Mouse (Mus musculus): ENCODE results near the gene Fndc1. TPM values are rescaled to one million over a fixed set of nuclear protein-coding genes. Genes with fewer than 3 reads are reported as not detected.

Gene Fndc1
- polyA plus RNA-seq, 1 experiment = 2.0 TPM

DNA sequence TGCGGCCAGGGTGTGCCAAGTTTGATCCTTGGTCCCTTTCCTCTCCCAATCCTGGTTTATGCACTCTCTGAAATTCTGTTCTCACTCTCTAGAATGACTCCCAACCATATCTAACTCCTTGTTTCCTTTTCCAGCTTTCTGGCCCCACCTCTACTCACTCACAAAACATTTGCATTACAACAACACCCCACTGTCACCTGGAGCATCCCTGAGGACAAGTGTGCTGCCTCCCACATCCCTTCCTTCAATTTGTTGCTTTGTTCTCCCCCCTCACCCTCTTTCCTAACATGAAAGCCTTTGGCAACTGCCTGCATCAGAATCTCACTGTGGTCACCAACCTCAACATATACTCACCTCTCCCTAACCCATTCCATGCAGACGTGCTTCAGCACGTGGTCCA lies 27.2 kb downstream of the Fndc1 start:
- H3K36me3 ChIP-seq (ENCODE audit: control insufficient read depth, insufficient read depth, low read length) = no peaks in the 10 kb centered on the region
- 68% methylated on average over 3 of the region's 3 CpGs for WGBS
- DNase-seq = no peak
- no peak overlapping the region for H3K4me3 ChIP-seq (ENCODE audit: insufficient read depth, low read depth, low read length)
- H3K4me1 ChIP-seq (ENCODE audit: control insufficient read depth, insufficient read depth, low read length) = no peaks in the 10 kb centered on the region
- no peak overlapping the region for H3K27ac ChIP-seq (ENCODE audit: insufficient read depth, low read depth, low read length)
- no peaks in the 10 kb centered on the region for H3K27me3 ChIP-seq (replicated peaks; ENCODE audit: control insufficient read depth, insufficient read depth, low read length)
- TF ChIP-seq CTCF (conservative IDR thresholded peaks at IDR 0.05; ENCODE audit: insufficient read depth, insufficient read length, low read depth, low read length) (no peak), POLR2A (IDR thresholded peaks at IDR 0.05; ENCODE audit: low read depth, low read length) (no peak)

DNA sequence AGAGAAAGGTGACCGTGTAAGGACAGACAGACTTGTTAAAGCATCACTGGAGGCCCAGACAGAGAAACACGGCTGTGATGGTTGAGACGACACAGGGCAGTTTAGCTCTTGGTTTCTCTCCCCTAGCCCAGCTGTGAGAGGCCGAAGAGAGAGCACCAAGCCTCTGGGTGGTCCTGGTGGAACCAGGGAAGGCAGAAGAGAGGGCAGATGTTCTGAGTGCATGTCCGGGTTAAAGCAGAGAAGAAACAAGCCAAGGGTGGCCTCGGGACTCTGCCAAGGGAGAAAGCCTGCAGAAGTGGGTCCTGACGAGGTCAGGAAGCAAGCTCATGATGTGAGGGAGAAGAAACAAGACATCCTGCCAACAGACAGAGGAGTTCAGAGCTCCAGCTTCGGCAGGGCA lies 31.5 kb downstream of the Fndc1 start:
- Histone ChIP-seq H3K27ac (ENCODE audit: insufficient read depth, low read depth, low read length) (no peak overlapping the region), H3K4me3 (ENCODE audit: insufficient read depth, low read depth, low read length) (no peak overlapping the region), H3K4me1 (ENCODE audit: control insufficient read depth, insufficient read depth, low read length) (no peaks in the 10 kb centered on the region), H3K27me3 (replicated peaks; ENCODE audit: control insufficient read depth, insufficient read depth, low read length) (no peaks in the 10 kb centered on the region), H3K36me3 (ENCODE audit: control insufficient read depth, insufficient read depth, low read length) (no peaks in the 10 kb centered on the region)
- no peak for TF ChIP-seq CTCF (conservative IDR thresholded peaks at IDR 0.05; ENCODE audit: insufficient read depth, insufficient read length, low read depth, low read length)
- TF ChIP-seq POLR2A (IDR thresholded peaks at IDR 0.05; ENCODE audit: low read depth, low read length) = no peak
- DNase-seq = no peak
- 73% methylated on average over 8 of the region's 8 CpGs for WGBS

DNA sequence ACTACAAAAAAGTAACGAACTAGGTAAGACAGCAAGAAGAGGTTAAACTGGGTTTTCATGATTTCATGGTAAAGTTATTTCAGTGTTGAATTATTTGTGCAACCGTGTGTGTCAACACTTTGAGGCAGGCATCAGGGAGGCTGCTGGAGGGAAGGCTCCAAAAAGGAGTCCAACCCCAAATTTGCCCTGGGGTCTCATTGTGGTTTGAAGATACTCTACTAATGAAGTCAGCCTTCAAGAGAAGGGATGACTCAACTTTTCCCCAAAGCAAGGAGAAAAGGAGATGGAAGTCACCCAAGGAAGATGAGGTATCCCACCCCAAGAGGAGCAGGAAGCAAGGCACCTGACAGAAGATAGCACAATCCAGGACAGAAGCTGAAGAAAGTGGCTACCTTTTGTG lies 31.9 kb downstream of the Fndc1 start:
- no peaks in the 10 kb centered on the region for H3K36me3 ChIP-seq (ENCODE audit: control insufficient read depth, insufficient read depth, low read length)
- WGBS = 63% methylated on average over 2 of the region's 2 CpGs
- TF ChIP-seq CTCF (conservative IDR thresholded peaks at IDR 0.05; ENCODE audit: insufficient read depth, insufficient read length, low read depth, low read length) = no peak
- TF ChIP-seq POLR2A (IDR thresholded peaks at IDR 0.05; ENCODE audit: low read depth, low read length) = no peak

DNA sequence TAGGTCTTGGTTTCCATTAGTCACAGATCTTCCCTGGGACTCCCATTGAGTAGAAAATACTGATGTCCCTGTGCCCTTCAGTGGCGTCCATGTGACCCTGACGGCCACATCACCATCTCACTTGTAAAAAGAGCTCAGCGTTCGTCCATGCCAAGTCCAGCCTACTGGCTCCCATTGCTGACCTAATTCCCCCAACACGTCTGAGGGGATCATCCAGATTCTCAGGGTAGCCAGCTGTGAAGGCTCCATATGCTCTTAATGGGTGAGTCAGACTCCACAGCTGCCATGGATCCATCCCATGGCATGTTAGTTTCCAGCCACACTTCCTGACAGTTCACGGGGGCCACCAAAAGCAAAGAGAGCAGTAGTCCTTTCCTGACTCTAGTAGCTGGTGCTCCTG lies 33.0 kb downstream of the Fndc1 start:
- Histone ChIP-seq H3K27ac (ENCODE audit: insufficient read depth, low read depth, low read length) (no peak overlapping the region), H3K36me3 (ENCODE audit: control insufficient read depth, insufficient read depth, low read length) (no peaks in the 10 kb centered on the region), H3K4me1 (ENCODE audit: control insufficient read depth, insufficient read depth, low read length) (no peaks in the 10 kb centered on the region), H3K27me3 (replicated peaks; ENCODE audit: control insufficient read depth, insufficient read depth, low read length) (no peaks in the 10 kb centered on the region), H3K4me3 (ENCODE audit: insufficient read depth, low read depth, low read length) (no peak overlapping the region)
- TF ChIP-seq POLR2A (IDR thresholded peaks at IDR 0.05; ENCODE audit: low read depth, low read length) (no peak), CTCF (conservative IDR thresholded peaks at IDR 0.05; ENCODE audit: insufficient read depth, insufficient read length, low read depth, low read length) (no peak)
- WGBS = 70% methylated on average over 6 of the region's 6 CpGs
- no peak for DNase-seq

More for the DNA sequence above, 31.9 kb downstream of the Fndc1 start:
- Histone ChIP-seq H3K4me3 (ENCODE audit: insufficient read depth, low read depth, low read length) (no peak overlapping the region), H3K27me3 (replicated peaks; ENCODE audit: control insufficient read depth, insufficient read depth, low read length) (no peaks in the 10 kb centered on the region), H3K27ac (ENCODE audit: insufficient read depth, low read depth, low read length) (no peak overlapping the region), H3K4me1 (ENCODE audit: control insufficient read depth, insufficient read depth, low read length) (no peaks in the 10 kb centered on the region)
- DNase-seq = no peak

DNA sequence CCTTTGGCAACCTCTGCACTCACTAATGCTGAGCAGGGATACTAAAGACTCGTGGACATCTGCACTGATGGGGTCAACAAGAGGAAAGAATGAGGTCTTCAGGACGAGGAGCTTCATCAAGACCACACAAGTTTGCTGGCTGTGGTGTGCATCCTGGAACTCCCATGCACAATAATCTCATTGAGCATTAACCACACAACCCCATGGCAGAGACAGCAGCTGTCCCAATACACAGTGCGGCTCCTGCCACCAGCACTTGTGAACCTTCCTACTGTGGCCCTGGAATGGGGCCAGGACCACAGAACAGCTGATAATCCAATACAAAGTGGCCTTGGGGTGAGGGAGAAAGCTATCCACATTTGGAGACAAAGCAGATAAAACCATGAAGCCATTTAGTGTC lies 36.6 kb downstream of the Fndc1 start:
- no peak for DNase-seq
- 74% methylated on average over 3 of the region's 3 CpGs for WGBS
- no peaks in the 10 kb centered on the region for H3K4me1 ChIP-seq (ENCODE audit: control insufficient read depth, insufficient read depth, low read length)

DNA sequence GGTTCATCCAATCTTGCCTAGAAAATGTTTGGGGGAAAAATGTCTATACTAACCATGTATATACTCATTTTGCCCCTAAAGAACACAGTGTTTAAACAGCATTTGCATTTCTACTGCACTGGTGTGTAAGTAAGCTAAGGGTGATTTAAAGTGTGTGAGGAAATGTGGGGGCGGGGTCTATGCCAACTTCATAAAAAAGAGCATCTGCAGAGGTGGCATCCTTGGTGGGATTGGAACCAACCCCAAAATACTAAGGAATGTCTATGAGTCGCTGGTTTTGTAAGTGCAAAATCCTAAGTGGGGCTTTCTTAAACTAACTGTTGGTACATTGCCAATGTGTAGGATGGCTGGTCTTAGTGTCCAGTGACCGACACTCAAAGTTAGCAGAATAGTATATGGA lies 53.0 kb downstream of the Fndc1 start:
- H3K27me3 ChIP-seq (replicated peaks; ENCODE audit: control insufficient read depth, insufficient read depth, low read length) = no peaks in the 10 kb centered on the region
- H3K4me1 ChIP-seq (ENCODE audit: control insufficient read depth, insufficient read depth, low read length) = no peaks in the 10 kb centered on the region
- no peak overlapping the region for H3K4me3 ChIP-seq (ENCODE audit: insufficient read depth, low read depth, low read length)
- DNase-seq = no peak
- no peak for TF ChIP-seq POLR2A (IDR thresholded peaks at IDR 0.05; ENCODE audit: low read depth, low read length)
- no peak for TF ChIP-seq CTCF (conservative IDR thresholded peaks at IDR 0.05; ENCODE audit: insufficient read depth, insufficient read length, low read depth, low read length)
- H3K36me3 ChIP-seq (ENCODE audit: control insufficient read depth, insufficient read depth, low read length) = no peaks in the 10 kb centered on the region
- 80% methylated on average over 3 of the region's 3 CpGs for WGBS
- no peak overlapping the region for H3K27ac ChIP-seq (ENCODE audit: insufficient read depth, low read depth, low read length)

More for the DNA sequence above, 36.6 kb downstream of the Fndc1 start:
- TF ChIP-seq POLR2A (IDR thresholded peaks at IDR 0.05; ENCODE audit: low read depth, low read length) (no peak), CTCF (conservative IDR thresholded peaks at IDR 0.05; ENCODE audit: insufficient read depth, insufficient read length, low read depth, low read length) (no peak)
- Histone ChIP-seq H3K36me3 (ENCODE audit: control insufficient read depth, insufficient read depth, low read length) (no peaks in the 10 kb centered on the region), H3K4me3 (ENCODE audit: insufficient read depth, low read depth, low read length) (no peak overlapping the region), H3K27ac (ENCODE audit: insufficient read depth, low read depth, low read length) (no peak overlapping the region), H3K27me3 (replicated peaks; ENCODE audit: control insufficient read depth, insufficient read depth, low read length) (no peaks in the 10 kb centered on the region)

DNA sequence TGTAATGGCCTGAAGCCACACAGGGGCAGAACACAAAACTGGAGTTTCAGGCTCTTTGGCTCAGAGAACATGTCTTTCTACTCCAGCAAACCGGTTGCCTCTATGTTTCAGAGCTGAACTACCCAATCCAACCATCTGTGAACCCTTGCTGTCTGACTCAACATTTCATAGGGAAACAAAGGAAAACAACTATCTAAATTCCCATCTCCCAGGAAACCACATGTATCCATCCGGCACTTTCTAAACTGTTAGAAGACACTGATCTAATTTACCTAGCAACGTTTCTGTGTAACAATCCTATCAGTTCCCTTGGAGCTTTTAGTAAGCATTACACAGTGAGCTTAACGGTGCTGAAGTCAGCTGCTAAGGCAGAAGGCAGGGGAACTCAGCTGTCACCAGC lies 67.3 kb downstream of the Fndc1 start:
- DNase-seq = no peak
- TF ChIP-seq CTCF (conservative IDR thresholded peaks at IDR 0.05; ENCODE audit: insufficient read depth, insufficient read length, low read depth, low read length) = no peak
- TF ChIP-seq POLR2A (IDR thresholded peaks at IDR 0.05; ENCODE audit: low read depth, low read length) = no peak
- Histone ChIP-seq H3K4me3 (ENCODE audit: insufficient read depth, low read depth, low read length) (no peak overlapping the region), H3K36me3 (ENCODE audit: control insufficient read depth, insufficient read depth, low read length) (no peaks in the 10 kb centered on the region), H3K27me3 (replicated peaks; ENCODE audit: control insufficient read depth, insufficient read depth, low read length) (no peaks in the 10 kb centered on the region), H3K4me1 (ENCODE audit: control insufficient read depth, insufficient read depth, low read length) (no peaks in the 10 kb centered on the region), H3K27ac (ENCODE audit: insufficient read depth, low read depth, low read length) (no peak overlapping the region)
- WGBS = 77% methylated on average over 4 of the region's 4 CpGs

DNA sequence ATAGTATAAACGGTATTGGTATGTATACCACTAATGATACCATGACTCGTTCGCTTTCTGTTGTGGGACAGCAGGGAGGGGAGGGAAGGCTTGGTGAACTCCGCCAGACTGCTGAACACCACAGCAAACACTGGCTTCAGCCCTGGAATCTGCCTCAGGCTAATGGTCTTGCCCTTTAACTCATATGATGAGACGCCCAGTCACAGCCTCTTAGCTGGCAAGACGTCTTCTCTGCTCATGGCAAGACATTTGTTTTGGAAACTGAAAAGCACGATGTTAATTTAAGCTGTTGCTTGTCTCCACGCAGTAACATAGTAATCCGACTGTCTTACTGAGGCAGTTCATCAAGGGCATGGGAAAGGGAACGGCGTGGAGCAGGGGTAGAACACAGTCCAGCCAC lies 72.1 kb downstream of the Fndc1 start:
- no peaks in the 10 kb centered on the region for H3K4me1 ChIP-seq (ENCODE audit: control insufficient read depth, insufficient read depth, low read length)
- H3K4me3 ChIP-seq (ENCODE audit: insufficient read depth, low read depth, low read length) = no peak overlapping the region
- no peaks in the 10 kb centered on the region for H3K36me3 ChIP-seq (ENCODE audit: control insufficient read depth, insufficient read depth, low read length)
- no peak overlapping the region for H3K27ac ChIP-seq (ENCODE audit: insufficient read depth, low read depth, low read length)
- TF ChIP-seq POLR2A (IDR thresholded peaks at IDR 0.05; ENCODE audit: low read depth, low read length) (no peak), CTCF (conservative IDR thresholded peaks at IDR 0.05; ENCODE audit: insufficient read depth, insufficient read length, low read depth, low read length) (no peak)
- DNase-seq = no peak
- no peaks in the 10 kb centered on the region for H3K27me3 ChIP-seq (replicated peaks; ENCODE audit: control insufficient read depth, insufficient read depth, low read length)
- WGBS = 88% methylated on average over 11 of the region's 11 CpGs
